Mouse (Mus musculus) C2C12 (cell line): ENCODE measurements around the gene Ttll1.

Experiments
- CEBPB ChIP-seq: IDR thresholded peaks from one replicate; pipeline ENCODE4 v1.6.1; 2011; ENCODE audit warnings: low read depth, mild to moderate bottlenecking, control low read depth, moderate library complexity
- CTCF ChIP-seq: IDR thresholded peaks from one replicate; pipeline ENCODE4 v1.5.1; 2011; ENCODE audit not compliant: control insufficient read depth, insufficient read depth, insufficient read length
- USF1 ChIP-seq: IDR thresholded peaks from one replicate; pipeline ENCODE4 v1.6.1; 2011; ENCODE audit warnings: low read depth, mild to moderate bottlenecking, control low read depth, moderate library complexity

GRCm38 (mm10) chr15:83476593-83477273, 34.0 kb downstream of the Ttll1 start:
- TF ChIP-seq CTCF (no peak), CEBPB (no peak), USF1 (no peak)
